Mouse (Mus musculus) hindbrain, embryonic 14.5 days (tissue): ENCODE measurements around the gene Cdip1. TPM values are rescaled to one million over a fixed set of nuclear protein-coding genes. Genes with fewer than 3 reads are reported as not detected.

Experiments used
- ATAC-seq: fragments of 200-750 bp; cut with Nextera tagmentation; 2 replicates; pipeline ENCODE4 v1.8.0; 2017; ENCODE audit warnings: moderate number of reproducible peaks, mild to moderate bottlenecking, moderate TSS enrichment, moderate library complexity; ENCODE audit not compliant: low FRiP score
- DNase-seq: peaks from one replicate; pipeline ENCODE4 v3.0.0-alpha.2; 2015; ENCODE audit warnings: low spot score
- H3K27ac ChIP-seq: fragments of 300-500 bp; sonication (generic); 2 replicates; pipeline ENCODE4 v1.5.1; 2014; ENCODE audit warnings: mild to moderate bottlenecking, moderate library complexity
- H3K27me3 ChIP-seq: fragments of 300-500 bp; sonication (generic); 2 replicates; pipeline ENCODE4 v1.6.1; 2014; ENCODE audit warnings: mild to moderate bottlenecking, low read length, mixed read lengths; ENCODE audit not compliant: control insufficient read depth, insufficient read depth
- H3K36me3 ChIP-seq: fragments of 300-500 bp; sonication (generic); replicated peaks from 2 replicates; pipeline ENCODE4 v1.6.1; 2014; ENCODE audit not compliant: control insufficient read depth, insufficient read depth
- H3K4me1 ChIP-seq: fragments of 300-500 bp; sonication (generic); replicated peaks from 2 replicates; pipeline ENCODE4 v1.6.1; 2014; ENCODE audit warnings: antibody characterized with exemption, low read length, mixed read lengths; ENCODE audit not compliant: control insufficient read depth, insufficient read depth
- H3K4me2 ChIP-seq: fragments of 300-500 bp; sonication (generic); replicated peaks from 2 replicates; pipeline ENCODE4 v1.6.1; 2014; ENCODE audit warnings: mild to moderate bottlenecking, moderate library complexity
- H3K4me3 ChIP-seq: fragments of 300-500 bp; sonication (generic); replicated peaks from 2 replicates; pipeline ENCODE4 v1.5.1; 2014; ENCODE audit warnings: mild to moderate bottlenecking, low read length
- H3K9ac ChIP-seq: fragments of 300-500 bp; sonication (generic); 2 replicates; pipeline ENCODE4 v1.6.1; 2014
- H3K9me3 ChIP-seq: fragments of 300-500 bp; sonication (generic); 2 replicates; pipeline ENCODE4 v1.6.1; 2016; ENCODE audit warnings: low read length; ENCODE audit not compliant: control insufficient read depth
- WGBS: fragments of 180-500 bp; shearing (Covaris S2); extraction: QIAGEN DNeasy Blood & Tissue Kit; methylation state at CpG from one replicate; pipeline ENCODE4 v1.1.7; 2014; 5-methylcytosine and 5-hydroxymethylcytosine counted together
- polyA plus RNA-seq: library from polyadenylated mRNA; unstranded; fragments of >200 nt; fragmentation: Nextera tagmentation; extraction: Ambion mirVana; gene quantifications from 2 replicates; pipeline ENCODE4 v1.2.1, GENCODE M21; 2014

Cdip1 gene
- polyA plus RNA-seq, 1 experiment from 2014 or later, result 112 TPM

DNA sequence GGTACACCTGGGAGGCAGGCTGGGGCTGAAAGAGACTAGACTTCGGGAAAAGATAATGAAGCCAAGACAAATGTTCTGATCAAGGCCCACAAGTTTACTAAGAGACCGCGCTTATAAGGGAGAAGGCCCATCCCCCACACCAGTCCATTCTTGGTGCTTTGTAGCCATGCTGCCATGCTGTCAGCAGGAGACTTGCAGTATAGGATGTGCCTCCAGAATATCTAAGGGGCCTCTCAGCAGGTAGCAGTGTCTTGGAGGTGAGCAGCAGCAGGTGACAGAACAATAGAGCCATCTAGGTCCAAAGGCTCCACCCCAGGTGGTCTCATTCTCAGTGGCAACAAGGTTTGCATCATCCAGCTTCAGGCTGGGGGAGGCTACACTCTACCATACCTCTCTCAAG, 28.3 kb upstream of the Cdip1 start:
- WGBS, result 87% methylated on average over 3 of the region's 3 CpGs
- no peaks in the 10 kb centered on the region for H3K36me3 ChIP-seq
- no peak overlapping the region for H3K9ac ChIP-seq
- ATAC-seq (no peak), DNase-seq (no peak)
- H3K27me3 ChIP-seq, result no peaks in the 10 kb centered on the region
- H3K27ac ChIP-seq, result no peak overlapping the region
- no peak overlapping the region for H3K4me2 ChIP-seq
- H3K4me3 ChIP-seq, result no peak overlapping the region
- 0 out of 2 replicates have a peak, but pooled peaks cover 5% of the 10 kb centered on the region for H3K9me3 ChIP-seq
- H3K4me1 ChIP-seq, result no peaks in the 10 kb centered on the region

DNA sequence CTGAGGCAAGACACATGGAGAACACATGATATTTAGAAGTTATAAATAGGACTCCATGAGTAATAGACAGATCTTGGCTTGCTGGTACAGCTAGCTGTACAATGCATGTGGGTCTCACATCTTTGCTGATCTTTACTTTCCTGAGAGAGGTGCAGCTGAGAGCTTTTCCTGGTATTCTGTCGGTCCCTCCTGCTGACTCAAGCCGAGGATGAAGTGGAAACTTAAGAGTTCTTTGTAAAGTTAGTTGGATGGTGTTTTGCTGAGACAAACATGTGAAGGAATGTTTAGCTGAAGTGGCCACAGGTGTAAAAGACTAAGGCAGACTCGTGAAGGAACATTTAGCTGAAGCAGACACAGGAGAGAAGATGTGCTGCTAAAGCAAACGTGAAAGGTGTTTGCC, 6.5 kb upstream of the Cdip1 start:
- ATAC-seq (no peak), DNase-seq (no peak)
- H3K27me3 ChIP-seq, result no peaks in the 10 kb centered on the region
- no peaks in the 10 kb centered on the region for H3K36me3 ChIP-seq
- no peaks in the 10 kb centered on the region for H3K4me1 ChIP-seq
- no peak overlapping the region for H3K4me3 ChIP-seq
- 86% methylated on average over 4 of the region's 4 CpGs for WGBS
- no peaks in the 10 kb centered on the region for H3K9me3 ChIP-seq
- H3K27ac ChIP-seq, result no peak overlapping the region
- H3K9ac ChIP-seq, result no peak overlapping the region
- no peak overlapping the region for H3K4me2 ChIP-seq

DNA sequence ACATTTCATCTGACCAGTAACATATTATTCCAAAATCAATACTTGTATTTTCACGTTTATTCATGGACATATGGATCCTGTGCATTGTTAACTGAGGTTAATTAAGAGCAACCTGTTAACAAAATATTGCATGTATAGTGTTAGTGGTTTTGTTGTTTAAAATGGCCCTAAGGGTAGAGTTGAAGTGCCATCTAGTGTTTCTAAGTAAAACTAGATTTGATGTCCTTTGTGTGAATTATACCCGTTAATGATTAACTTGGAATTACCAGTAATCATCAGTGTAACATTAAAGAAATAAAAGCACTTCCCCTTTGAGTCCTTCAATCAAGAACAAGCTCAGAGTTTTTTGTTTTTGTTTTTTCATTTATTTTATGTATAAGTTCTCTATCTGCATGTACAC, 1.2 kb upstream of the Cdip1 start:
- Histone ChIP-seq H3K4me2 (no peak overlapping the region), H3K27ac (no peak overlapping the region), H3K4me3 (no peak overlapping the region), H3K9me3 (no peaks in the 10 kb centered on the region), H3K4me1 (peaks cover 25% of the 10 kb centered on the region), H3K27me3 (no peaks in the 10 kb centered on the region), H3K36me3 (no peaks in the 10 kb centered on the region), H3K9ac (no peak overlapping the region)
- no peak for DNase-seq
- no peak for ATAC-seq
- 60% methylated on average over 2 of the region's 2 CpGs for WGBS

DNA sequence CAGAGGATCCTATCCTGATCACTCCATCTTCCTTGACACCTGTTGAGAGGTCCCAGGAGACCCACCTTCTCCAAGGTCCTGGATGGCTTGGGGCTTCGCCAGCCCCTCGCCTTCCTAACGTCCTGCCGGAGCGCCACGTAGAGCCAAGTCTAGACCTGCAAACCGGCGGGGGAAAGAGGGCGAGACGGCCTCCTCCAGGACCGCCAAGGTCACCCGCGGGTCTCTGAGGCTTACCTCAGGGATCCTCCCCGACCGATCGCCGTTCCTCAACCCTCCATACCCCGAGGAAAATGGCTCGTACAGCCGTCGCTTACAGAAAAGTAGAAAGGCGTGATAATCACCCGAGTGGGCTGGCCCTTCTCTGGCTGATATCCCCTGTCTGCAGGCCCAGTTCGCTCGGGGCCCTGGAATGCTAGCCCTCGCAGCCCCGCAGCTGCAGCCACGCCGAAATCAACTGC, 752 bp downstream of the Cdip1 start:
- peak overlapping the region; percentile 93 for H3K4me2 ChIP-seq
- ATAC-seq, result peak; percentile 64
- H3K9ac ChIP-seq, result peak overlapping the region; percentile 76
- peak overlapping the region; percentile 92 for H3K4me3 ChIP-seq
- peaks cover 44% of the 10 kb centered on the region for H3K4me1 ChIP-seq
- WGBS, result under 1% methylated on average over 29 of the region's 29 CpGs
- no peaks in the 10 kb centered on the region for H3K27me3 ChIP-seq
- H3K9me3 ChIP-seq, result no peaks in the 10 kb centered on the region
- DNase-seq, result no peak
- H3K27ac ChIP-seq, result peak overlapping the region; percentile 98
- no peaks in the 10 kb centered on the region for H3K36me3 ChIP-seq

DNA sequence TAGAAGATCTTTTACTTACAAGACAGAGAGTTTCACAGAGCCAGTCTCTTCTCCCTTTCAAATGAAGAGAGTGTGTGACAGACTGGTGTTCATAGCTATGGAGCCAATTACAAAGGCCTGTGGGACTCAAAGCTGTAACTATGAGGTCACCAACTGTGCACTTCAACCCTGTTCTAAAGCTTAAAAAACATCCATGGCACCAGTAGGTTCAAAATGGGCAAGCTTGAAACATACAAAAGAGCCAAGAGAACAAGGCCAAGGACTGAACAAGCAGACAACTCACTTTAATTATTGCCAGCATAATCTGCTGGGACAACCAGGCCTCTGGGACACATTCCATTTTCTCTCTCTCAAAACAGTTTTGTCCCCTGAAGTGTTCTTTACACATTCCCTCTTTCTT, 1.9 kb downstream of the Cdip1 start:
- H3K27me3 ChIP-seq, result no peaks in the 10 kb centered on the region
- no peaks in the 10 kb centered on the region for H3K9me3 ChIP-seq
- 0 out of 2 replicates have a peak overlapping the region, but pooled peaks have one; percentile 92 for H3K4me3 ChIP-seq
- H3K4me1 ChIP-seq, result peaks cover 45% of the 10 kb centered on the region
- peaks cover 3% of the 10 kb centered on the region; the same call in 1 of the 2 replicates for H3K36me3 ChIP-seq
- DNase-seq (no peak), ATAC-seq (no peak)
- H3K9ac ChIP-seq, result no peak overlapping the region
- no peak overlapping the region for H3K27ac ChIP-seq
- peak overlapping the region; percentile 93 for H3K4me2 ChIP-seq

DNA sequence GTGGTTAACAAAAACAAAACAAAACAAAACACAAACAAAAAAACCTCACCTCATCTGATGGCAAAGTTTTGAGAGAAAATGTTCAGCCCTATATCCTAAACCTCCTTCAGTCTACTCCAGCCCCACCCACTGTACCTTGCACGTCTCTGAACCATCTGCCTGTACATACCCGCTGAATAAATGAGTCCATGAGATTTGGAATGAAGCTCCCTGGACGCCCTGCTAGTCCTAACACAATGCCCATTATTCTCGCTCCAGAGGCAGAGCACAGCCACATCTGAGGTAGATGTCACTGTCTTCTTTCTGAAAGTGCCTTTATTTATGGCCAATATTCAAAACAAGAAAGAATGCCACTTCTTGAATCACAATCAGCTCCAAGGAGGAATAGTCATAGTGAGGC, 4.4 kb downstream of the Cdip1 start:
- H3K4me1 ChIP-seq, result peaks cover 45% of the 10 kb centered on the region
- H3K4me2 ChIP-seq, result no peak overlapping the region
- H3K9ac ChIP-seq, result no peak overlapping the region
- H3K27ac ChIP-seq, result peak overlapping the region; percentile 54; the same call in 1 of the 2 replicates
- no peaks in the 10 kb centered on the region for H3K27me3 ChIP-seq
- 17% methylated on average over 4 of the region's 4 CpGs for WGBS
- ATAC-seq, result no peak
- no peak overlapping the region for H3K4me3 ChIP-seq
- DNase-seq, result no peak
- peaks cover 4% of the 10 kb centered on the region; the same call in 1 of the 2 replicates for H3K36me3 ChIP-seq
- no peaks in the 10 kb centered on the region for H3K9me3 ChIP-seq

DNA sequence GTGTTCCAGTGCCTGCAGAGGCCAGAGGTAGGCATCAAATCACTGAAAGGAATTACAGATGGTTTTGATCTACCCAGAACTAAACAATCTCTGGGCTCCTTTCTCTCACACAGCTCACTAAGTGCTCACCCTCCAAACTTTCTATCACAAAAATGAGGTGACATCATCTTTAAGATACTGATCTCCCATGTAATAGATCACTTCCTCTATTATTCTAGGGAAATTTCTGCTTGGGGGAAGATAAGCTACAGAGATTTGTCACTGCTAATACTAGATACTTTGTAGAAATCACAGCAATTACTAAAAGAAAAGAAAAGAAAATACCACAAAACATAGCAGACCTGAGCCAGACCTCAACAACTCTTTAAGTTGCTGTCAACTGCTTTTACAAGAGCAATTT, 7.6 kb downstream of the Cdip1 start:
- ATAC-seq (no peak), DNase-seq (no peak)
- H3K27ac ChIP-seq, result no peak overlapping the region
- no peak overlapping the region for H3K4me3 ChIP-seq
- H3K27me3 ChIP-seq, result no peaks in the 10 kb centered on the region
- H3K9me3 ChIP-seq, result no peaks in the 10 kb centered on the region
- H3K4me2 ChIP-seq, result no peak overlapping the region
- peaks cover 4% of the 10 kb centered on the region; the same call in 1 of the 2 replicates for H3K36me3 ChIP-seq
- H3K4me1 ChIP-seq, result peaks cover 28% of the 10 kb centered on the region
- no peak overlapping the region for H3K9ac ChIP-seq

DNA sequence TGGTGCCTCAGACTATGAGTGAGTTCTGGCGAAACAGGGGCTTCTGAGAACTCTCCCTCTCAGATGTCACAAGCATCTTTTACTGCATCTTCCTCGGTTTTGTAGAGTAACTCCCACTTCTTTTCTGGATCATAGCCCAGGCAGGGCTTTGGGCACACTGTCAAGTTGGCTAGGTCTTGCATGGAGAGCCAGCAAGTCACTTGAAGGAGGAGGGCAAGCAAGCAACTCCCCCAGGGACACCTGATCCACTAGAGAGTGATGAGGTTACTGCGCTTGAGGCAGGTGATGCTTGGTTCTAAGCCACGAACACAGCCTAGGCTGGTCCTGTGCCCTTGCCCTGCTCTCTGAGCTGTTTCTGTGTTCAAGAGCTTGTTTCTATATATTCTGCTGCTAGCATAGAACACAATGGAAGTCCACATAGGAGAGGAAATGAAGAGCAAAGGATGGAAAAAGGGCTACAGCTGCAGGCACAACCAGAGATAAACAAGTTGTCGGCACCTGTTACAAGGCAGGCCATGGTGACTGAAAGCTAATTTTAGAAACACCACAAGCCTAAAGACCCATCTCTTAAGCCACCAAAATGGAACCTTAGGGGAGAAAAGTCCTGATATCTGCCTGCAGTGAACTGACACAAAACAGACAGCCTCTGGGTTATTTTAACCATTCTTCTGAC, 8.4 kb downstream of the Cdip1 start:
- DNase-seq, result peak; percentile 43
- H3K27ac ChIP-seq, result no peak overlapping the region
- 78% methylated on average over 5 of the region's 5 CpGs for WGBS

DNA sequence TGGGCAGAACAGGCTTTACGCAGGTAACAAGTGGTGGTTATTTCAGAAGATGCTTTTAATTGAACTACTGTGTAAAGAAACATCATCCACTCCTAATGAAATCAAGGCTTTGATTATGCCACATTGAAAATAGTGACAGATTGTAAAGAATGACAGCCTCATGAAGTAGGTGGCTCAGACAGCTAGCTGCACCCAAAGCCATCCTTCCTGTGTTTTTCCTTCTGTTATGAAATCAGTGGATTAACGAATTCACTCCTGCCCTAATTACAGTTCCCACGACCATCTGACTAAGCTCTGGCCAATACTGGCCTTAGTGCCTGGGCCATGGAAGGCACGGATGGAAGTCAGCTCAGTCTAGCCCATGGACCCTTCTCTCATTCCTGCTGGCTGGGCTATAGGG, 11.2 kb downstream of the Cdip1 start:
- H3K36me3 ChIP-seq, result peaks cover 4% of the 10 kb centered on the region; the same call in 1 of the 2 replicates
- no peak overlapping the region for H3K27ac ChIP-seq
- no peaks in the 10 kb centered on the region; the same call in 1 of the 2 replicates for H3K4me1 ChIP-seq
- ATAC-seq (no peak), DNase-seq (no peak)
- H3K4me3 ChIP-seq, result no peak overlapping the region
- no peak overlapping the region for H3K4me2 ChIP-seq
- 96% methylated on average over 4 of the region's 4 CpGs for WGBS
- H3K27me3 ChIP-seq, result no peaks in the 10 kb centered on the region
- no peaks in the 10 kb centered on the region for H3K9me3 ChIP-seq
- H3K9ac ChIP-seq, result no peak overlapping the region

More for the DNA sequence above, 8.4 kb downstream of the Cdip1 start:
- H3K9ac ChIP-seq, result no peak overlapping the region
- peaks cover 4% of the 10 kb centered on the region; the same call in 1 of the 2 replicates for H3K36me3 ChIP-seq
- ATAC-seq, result no peak
- no peak overlapping the region for H3K4me2 ChIP-seq
- no peaks in the 10 kb centered on the region for H3K27me3 ChIP-seq
- H3K4me1 ChIP-seq, result peaks cover 22% of the 10 kb centered on the region
- H3K4me3 ChIP-seq, result no peak overlapping the region
- no peaks in the 10 kb centered on the region for H3K9me3 ChIP-seq
